Mouse (Mus musculus) midbrain, embryonic 13.5 days (tissue): ENCODE data around the gene Plxdc2. TPM values are rescaled to one million over a fixed set of nuclear protein-coding genes. Genes with fewer than 3 reads are reported as not detected.

Experiments
- ATAC-seq: fragments of 200-750 bp; cut with Nextera tagmentation; 2 replicates; pipeline ENCODE4 v1.8.0; 2017; ENCODE audit warnings: mild to moderate bottlenecking, moderate TSS enrichment, moderate library complexity
- H3K27ac ChIP-seq: fragments of 300-500 bp; sonication (generic); 2 replicates; pipeline ENCODE4 v1.5.1; 2015; ENCODE audit warnings: inconsistent platforms, mild to moderate bottlenecking, moderate library complexity
- H3K27me3 ChIP-seq: fragments of 300-500 bp; sonication (generic); 2 replicates; pipeline ENCODE4 v1.6.1; 2015; ENCODE audit warnings: mild to moderate bottlenecking, inconsistent platforms
- H3K36me3 ChIP-seq: fragments of 300-500 bp; sonication (generic); 2 replicates; pipeline ENCODE4 v1.6.1; 2015; ENCODE audit warnings: mild to moderate bottlenecking, inconsistent platforms
- H3K4me1 ChIP-seq: fragments of 300-500 bp; sonication (generic); replicated peaks from 2 replicates; pipeline ENCODE4 v1.6.1; 2015; ENCODE audit warnings: inconsistent platforms
- H3K4me2 ChIP-seq: fragments of 300-500 bp; sonication (generic); replicated peaks from 2 replicates; pipeline ENCODE4 v1.6.1; 2015; ENCODE audit warnings: moderate library complexity, mild to moderate bottlenecking, inconsistent platforms
- H3K4me3 ChIP-seq: fragments of 300-500 bp; sonication (generic); replicated peaks from 2 replicates; pipeline ENCODE4 v1.5.1; 2015; ENCODE audit warnings: mild to moderate bottlenecking, inconsistent platforms
- H3K9ac ChIP-seq: fragments of 300-500 bp; sonication (generic); replicated peaks from 2 replicates; pipeline ENCODE4 v1.6.1; 2015; ENCODE audit warnings: mild to moderate bottlenecking, inconsistent platforms
- H3K9me3 ChIP-seq: fragments of 300-500 bp; sonication (generic); 2 replicates; pipeline ENCODE4 v1.6.1; 2016; ENCODE audit warnings: mild to moderate bottlenecking, inconsistent platforms
- WGBS: fragments of 180-500 bp; shearing (Covaris S2); methylation state at CpG from one replicate; pipeline ENCODE4 v1.1.7; 2015; 5-methylcytosine and 5-hydroxymethylcytosine counted together
- polyA plus RNA-seq: library from polyadenylated mRNA; unstranded; fragments of >200 nt; fragmentation: Nextera tagmentation; extraction: Ambion mirVana; gene quantifications from 2 replicates; pipeline ENCODE4 v1.2.1, GENCODE M21; 2015

Gene Plxdc2
- polyA plus RNA-seq, 1 experiment from 2014 or later = 16.9 TPM

- no peaks in the 10 kb centered on the region for H3K36me3 ChIP-seq
- no peaks in the 10 kb centered on the region for H3K9me3 ChIP-seq
- H3K27ac ChIP-seq = no peak overlapping the region
- no peak for ATAC-seq
- no peak overlapping the region for H3K9ac ChIP-seq
- no peak overlapping the region for H3K4me3 ChIP-seq
- H3K4me2 ChIP-seq = no peak overlapping the region
- peaks cover 4% of the 10 kb centered on the region; the same call in 1 of the 2 replicates for H3K4me1 ChIP-seq
- no peaks in the 10 kb centered on the region for H3K27me3 ChIP-seq
- 43% methylated on average over 2 of the region's 2 CpGs for WGBS
These were observed 162.0 kb downstream of the Plxdc2 start for GRCm38 (mm10) chr2:16518148-16518547.

GRCm38 (mm10) chr2:16523427-16523826, 167.3 kb downstream of the Plxdc2 start:
- no peaks in the 10 kb centered on the region for H3K36me3 ChIP-seq
- no peak for ATAC-seq
- WGBS = 91% methylated on average over 1 of the region's 1 CpGs
- H3K4me3 ChIP-seq = no peak overlapping the region
- no peaks in the 10 kb centered on the region for H3K4me1 ChIP-seq
- H3K4me2 ChIP-seq = no peak overlapping the region
- no peak overlapping the region for H3K27ac ChIP-seq
- H3K27me3 ChIP-seq = no peaks in the 10 kb centered on the region
- H3K9ac ChIP-seq = no peak overlapping the region
- no peaks in the 10 kb centered on the region for H3K9me3 ChIP-seq

- H3K27ac ChIP-seq = no peak overlapping the region
- 63% methylated on average over 1 of the region's 1 CpGs for WGBS
- no peak overlapping the region for H3K4me2 ChIP-seq
- no peaks in the 10 kb centered on the region for H3K9me3 ChIP-seq
- no peak overlapping the region for H3K4me3 ChIP-seq
- ATAC-seq = no peak
- no peaks in the 10 kb centered on the region for H3K36me3 ChIP-seq
- H3K9ac ChIP-seq = no peak overlapping the region
- H3K27me3 ChIP-seq = no peaks in the 10 kb centered on the region
- no peaks in the 10 kb centered on the region for H3K4me1 ChIP-seq
These were observed 176.1 kb downstream of the Plxdc2 start for GRCm38 (mm10) chr2:16532244-16532643.

GRCm38 (mm10) chr2:16534566-16534965, 178.5 kb downstream of the Plxdc2 start:
- Histone ChIP-seq H3K36me3 (no peaks in the 10 kb centered on the region), H3K4me1 (no peaks in the 10 kb centered on the region), H3K27ac (no peak overlapping the region), H3K4me2 (no peak overlapping the region), H3K27me3 (no peaks in the 10 kb centered on the region), H3K9me3 (no peaks in the 10 kb centered on the region), H3K9ac (no peak overlapping the region), H3K4me3 (no peak overlapping the region)
- WGBS = 85% methylated on average over 2 of the region's 2 CpGs
- no peak for ATAC-seq

GRCm38 (mm10) chr2:16541226-16541625, 185.1 kb downstream of the Plxdc2 start:
- Histone ChIP-seq H3K9me3 (no peaks in the 10 kb centered on the region), H3K4me1 (no peaks in the 10 kb centered on the region), H3K4me3 (no peak overlapping the region), H3K4me2 (no peak overlapping the region), H3K9ac (no peak overlapping the region), H3K27ac (no peak overlapping the region), H3K36me3 (no peaks in the 10 kb centered on the region), H3K27me3 (no peaks in the 10 kb centered on the region)
- 77% methylated on average over 3 of the region's 3 CpGs for whole genome bisulfite sequencing
- ATAC-seq = no peak

GRCm38 (mm10) chr2:16545207-16545606, 189.1 kb downstream of the Plxdc2 start:
- ATAC-seq = no peak
- no peaks in the 10 kb centered on the region for H3K36me3 ChIP-seq
- H3K27me3 ChIP-seq = no peaks in the 10 kb centered on the region
- no peaks in the 10 kb centered on the region for H3K9me3 ChIP-seq
- H3K4me3 ChIP-seq = no peak overlapping the region
- no peak overlapping the region for H3K27ac ChIP-seq
- 61% methylated on average over 3 of the region's 3 CpGs for WGBS
- H3K4me1 ChIP-seq = no peaks in the 10 kb centered on the region
- H3K4me2 ChIP-seq = no peak overlapping the region
- H3K9ac ChIP-seq = no peak overlapping the region

- Histone ChIP-seq H3K9ac (no peak overlapping the region), H3K4me2 (no peak overlapping the region), H3K27me3 (no peaks in the 10 kb centered on the region), H3K36me3 (no peaks in the 10 kb centered on the region), H3K27ac (no peak overlapping the region; the same call in 1 of the 2 replicates), H3K4me3 (no peak overlapping the region), H3K4me1 (no peaks in the 10 kb centered on the region), H3K9me3 (no peaks in the 10 kb centered on the region)
- 51% methylated on average over 4 of the region's 4 CpGs for WGBS
- ATAC-seq = peak; percentile 40; the same call in 1 of the 2 replicates
These were observed 203.2 kb downstream of the Plxdc2 start for GRCm38 (mm10) chr2:16559287-16559686.

GRCm38 (mm10) chr2:16568263-16568662, 212.2 kb downstream of the Plxdc2 start:
- no peaks in the 10 kb centered on the region for H3K9me3 ChIP-seq
- 84% methylated on average over 2 of the region's 2 CpGs for WGBS
- ATAC-seq = no peak

GRCm38 (mm10) chr2:16571169-16571751, 215.2 kb downstream of the Plxdc2 start:
- Histone ChIP-seq H3K4me1 (peaks cover 5% of the 10 kb centered on the region; the same call in 1 of the 2 replicates), H3K27ac (no peak overlapping the region), H3K4me2 (no peak overlapping the region), H3K4me3 (no peak overlapping the region), H3K9me3 (no peaks in the 10 kb centered on the region), H3K27me3 (no peaks in the 10 kb centered on the region), H3K9ac (no peak overlapping the region), H3K36me3 (no peaks in the 10 kb centered on the region)
- WGBS = 79% methylated on average over 13 of the region's 13 CpGs
- peak; percentile 67 for ATAC-seq

More at GRCm38 (mm10) chr2:16568263-16568662, 212.2 kb downstream of the Plxdc2 start:
- Histone ChIP-seq H3K36me3 (no peaks in the 10 kb centered on the region), H3K9ac (no peak overlapping the region), H3K27me3 (no peaks in the 10 kb centered on the region), H3K4me3 (no peak overlapping the region), H3K4me1 (peaks cover 5% of the 10 kb centered on the region; the same call in 1 of the 2 replicates), H3K4me2 (no peak overlapping the region), H3K27ac (no peak overlapping the region)

GRCm38 (mm10) chr2:16576566-16576965, 220.5 kb downstream of the Plxdc2 start:
- H3K4me3 ChIP-seq = no peak overlapping the region
- no peak for ATAC-seq
- no peaks in the 10 kb centered on the region for H3K27me3 ChIP-seq
- no peak overlapping the region for H3K27ac ChIP-seq
- no peaks in the 10 kb centered on the region for H3K36me3 ChIP-seq
- no peaks in the 10 kb centered on the region for H3K9me3 ChIP-seq
- H3K4me2 ChIP-seq = no peak overlapping the region
- H3K4me1 ChIP-seq = no peaks in the 10 kb centered on the region
- H3K9ac ChIP-seq = no peak overlapping the region

GRCm38 (mm10) chr2:16578153-16578552, 222.0 kb downstream of the Plxdc2 start:
- Histone ChIP-seq H3K36me3 (no peaks in the 10 kb centered on the region), H3K4me1 (no peaks in the 10 kb centered on the region), H3K27ac (no peak overlapping the region), H3K9me3 (no peaks in the 10 kb centered on the region), H3K27me3 (no peaks in the 10 kb centered on the region), H3K4me2 (no peak overlapping the region), H3K9ac (no peak overlapping the region), H3K4me3 (no peak overlapping the region)
- 89% methylated on average over 1 of the region's 1 CpGs for WGBS
- ATAC-seq = no peak

GRCm38 (mm10) chr2:16588546-16588945, 232.4 kb downstream of the Plxdc2 start:
- H3K27ac ChIP-seq = no peak overlapping the region
- H3K4me3 ChIP-seq = no peak overlapping the region
- no peaks in the 10 kb centered on the region for H3K27me3 ChIP-seq
- H3K9me3 ChIP-seq = no peaks in the 10 kb centered on the region
- H3K9ac ChIP-seq = no peak overlapping the region
- no peaks in the 10 kb centered on the region for H3K4me1 ChIP-seq
- no peaks in the 10 kb centered on the region for H3K36me3 ChIP-seq
- no peak for ATAC-seq
- no peak overlapping the region for H3K4me2 ChIP-seq

GRCm38 (mm10) chr2:16595451-16595850, 239.3 kb downstream of the Plxdc2 start:
- Histone ChIP-seq H3K27ac (no peak overlapping the region), H3K9me3 (no peaks in the 10 kb centered on the region), H3K4me3 (no peak overlapping the region), H3K27me3 (no peaks in the 10 kb centered on the region), H3K9ac (no peak overlapping the region), H3K4me2 (no peak overlapping the region), H3K36me3 (no peaks in the 10 kb centered on the region), H3K4me1 (no peaks in the 10 kb centered on the region)
- WGBS = 81% methylated on average over 1 of the region's 1 CpGs
- ATAC-seq = no peak
